Mouse (Mus musculus) embryo, embryonic 9.5 days (tissue): ENCODE data around the gene Dcxr.
"Not testable (repeated sequence)": the region's sequence is repeated elsewhere in the genome, so short reads cannot be mapped to it uniquely, and the experiment has no call there.

ENCODE experiments used
- DNase-seq: peaks from one replicate; pipeline ENCODE4 v3.0.0-alpha.2; 2017; ENCODE audit errors: extremely low spot score

The Dcxr gene

GRCm38 (mm10) chr11:120707969-120708368, 19.1 kb downstream of the Dcxr start:
- no peak for DNase-seq

DNA sequence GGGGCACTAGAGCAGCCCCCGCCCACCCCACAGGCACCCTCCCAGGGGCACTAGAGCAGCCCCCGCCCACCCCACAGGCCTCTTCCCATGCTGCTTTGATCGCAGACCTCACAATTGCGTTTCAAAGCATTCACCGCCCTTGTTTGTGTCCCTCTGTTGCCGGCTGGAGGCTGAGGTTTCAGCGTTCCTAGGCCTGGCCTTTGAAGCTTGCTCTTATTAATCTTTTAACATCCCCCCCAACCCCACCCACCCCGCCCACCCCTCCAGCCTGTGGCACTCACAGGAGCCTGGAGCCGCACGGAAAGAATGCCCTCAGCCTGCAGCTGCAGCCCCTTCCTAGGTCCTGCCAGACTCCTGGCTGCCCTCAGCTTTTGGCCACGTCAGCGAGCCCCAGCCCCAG, 19.9 kb downstream of the Dcxr start:
- DNase-seq: peak; percentile 61

- no peak for DNase-seq
Measured at GRCm38 (mm10) chr11:120706120-120706519, 21.0 kb downstream of the Dcxr start.

- DNase-seq: peak; percentile 48
Measured at GRCm38 (mm10) chr11:120704486-120705325, 22.4 kb downstream of the Dcxr start.

- DNase-seq: no peak
Measured at GRCm38 (mm10) chr11:120703696-120704454, 23.2 kb downstream of the Dcxr start.

DNA sequence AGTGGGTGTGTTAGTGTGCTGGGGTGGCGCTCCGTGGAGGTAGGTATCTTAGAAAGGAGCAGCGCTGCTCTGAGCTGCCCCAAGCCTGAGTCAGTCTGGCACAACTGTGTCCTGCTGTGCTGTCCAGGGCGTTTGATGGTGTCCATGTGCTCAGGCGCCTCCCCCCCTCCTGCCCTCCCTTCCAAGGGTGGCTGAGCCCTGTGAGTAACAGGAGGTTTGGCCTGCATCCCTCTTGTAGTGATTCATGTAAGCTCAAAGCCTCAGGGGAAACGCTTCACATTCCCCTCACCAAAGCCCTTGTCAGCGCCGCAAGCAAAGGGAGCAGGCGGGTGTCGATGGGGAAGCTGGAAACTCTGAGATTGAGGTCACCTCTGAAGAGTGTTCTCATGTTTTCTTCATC, 29.3 kb downstream of the Dcxr start:
- no peak for DNase-seq

DNA sequence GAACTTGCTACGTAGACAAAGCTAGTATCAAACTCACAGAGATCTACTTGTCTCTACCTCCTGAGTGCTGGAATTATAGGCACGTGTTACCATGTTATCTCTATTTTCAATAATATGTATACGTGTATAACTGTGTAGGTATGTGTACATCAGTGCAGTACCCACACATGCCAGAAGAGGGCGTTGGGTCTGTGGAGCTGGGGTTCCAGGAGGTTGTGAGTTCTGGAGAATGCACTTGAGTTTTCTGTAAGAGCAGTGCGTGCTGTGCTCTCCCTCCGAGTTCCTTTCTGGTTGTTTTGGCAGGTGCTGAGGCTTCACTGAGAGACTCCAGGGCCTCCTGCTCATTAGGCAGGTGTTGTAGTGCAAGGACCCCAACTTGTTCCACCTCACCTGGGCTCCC, 30.5 kb downstream of the Dcxr start:
- no peak for DNase-seq

- DNase-seq: no peak
Measured at GRCm38 (mm10) chr11:120695641-120696040, 31.4 kb downstream of the Dcxr start.

DNA sequence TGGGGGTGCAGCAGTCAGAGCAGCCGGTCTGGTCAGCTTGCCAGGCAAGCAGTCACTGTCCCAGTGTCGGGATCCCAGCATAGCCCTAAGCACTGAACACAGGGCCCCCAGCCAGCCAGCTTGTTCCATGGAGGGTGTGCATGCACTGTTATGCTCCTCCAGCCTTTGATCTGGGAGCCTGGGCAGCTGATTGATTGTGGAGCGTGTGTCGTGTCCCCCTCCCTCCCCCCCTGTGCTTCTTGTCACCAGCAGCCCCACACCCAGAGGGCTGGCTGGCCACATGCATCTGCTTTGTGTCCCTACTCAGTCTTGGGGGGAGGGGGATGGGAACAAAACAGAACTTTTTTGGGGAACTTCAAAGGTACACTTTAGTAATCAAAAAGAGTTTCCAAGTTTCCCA, 31.9 kb downstream of the Dcxr start:
- peak; percentile 73 for DNase-seq

GRCm38 (mm10) chr11:120693461-120693860, 33.6 kb downstream of the Dcxr start:
- DNase-seq: no peak

GRCm38 (mm10) chr11:120692471-120693011, 34.5 kb downstream of the Dcxr start:
- DNase-seq: no peak

GRCm38 (mm10) chr11:120689365-120689764, 37.7 kb downstream of the Dcxr start:
- no peak for DNase-seq

DNA sequence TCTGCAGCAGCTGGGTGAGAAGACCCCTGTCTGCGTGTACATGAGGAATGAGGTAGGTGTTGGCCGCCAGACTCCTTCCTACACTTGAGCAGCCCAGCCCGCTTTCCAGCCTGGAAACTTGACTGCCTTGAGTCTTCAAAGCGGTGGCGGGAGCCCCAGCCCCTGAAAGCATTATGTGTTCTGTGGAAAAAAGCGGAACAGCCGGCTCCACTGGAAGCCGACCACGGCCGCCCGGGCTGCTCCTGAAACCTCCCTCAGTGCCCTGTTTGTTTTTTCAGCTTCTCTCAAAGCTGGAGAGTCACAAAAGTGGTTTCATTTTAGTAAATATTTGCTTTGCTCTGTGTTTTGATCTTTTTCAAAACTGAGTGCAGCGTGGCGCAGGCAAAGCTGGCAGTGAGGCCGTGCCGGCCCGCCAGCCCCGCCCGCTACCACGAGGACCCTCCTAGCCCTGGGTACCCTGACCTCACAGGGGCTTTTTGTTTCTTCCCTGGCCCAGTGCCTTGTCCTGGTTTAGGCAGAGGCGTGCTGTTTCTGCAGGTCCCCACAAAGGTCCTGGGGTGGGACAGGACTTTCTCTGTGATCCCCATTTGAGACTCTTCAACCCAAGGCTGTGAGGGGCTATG, 40.3 kb downstream of the Dcxr start:
- DNase-seq: no peak

DNA sequence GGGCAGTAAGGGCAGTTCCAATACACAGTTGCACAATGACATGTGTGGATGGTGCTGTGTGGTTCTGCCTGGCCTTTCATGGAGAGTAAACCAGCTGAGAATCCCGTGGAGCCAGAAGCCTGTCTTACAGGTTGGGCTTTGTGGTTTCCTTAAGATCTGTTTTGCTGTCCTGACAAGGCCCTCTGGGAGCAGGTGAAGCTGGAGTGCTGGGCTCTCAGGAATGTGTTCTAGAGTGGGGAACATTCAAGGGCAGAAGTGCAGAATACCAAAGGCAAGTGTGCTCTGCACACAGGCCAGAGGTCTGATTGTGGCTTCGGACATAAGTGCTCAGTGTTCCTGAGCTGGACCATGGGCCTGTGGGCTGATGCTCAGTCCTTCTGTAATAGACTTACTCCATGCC, 42.4 kb downstream of the Dcxr start:
- no peak for DNase-seq

DNA sequence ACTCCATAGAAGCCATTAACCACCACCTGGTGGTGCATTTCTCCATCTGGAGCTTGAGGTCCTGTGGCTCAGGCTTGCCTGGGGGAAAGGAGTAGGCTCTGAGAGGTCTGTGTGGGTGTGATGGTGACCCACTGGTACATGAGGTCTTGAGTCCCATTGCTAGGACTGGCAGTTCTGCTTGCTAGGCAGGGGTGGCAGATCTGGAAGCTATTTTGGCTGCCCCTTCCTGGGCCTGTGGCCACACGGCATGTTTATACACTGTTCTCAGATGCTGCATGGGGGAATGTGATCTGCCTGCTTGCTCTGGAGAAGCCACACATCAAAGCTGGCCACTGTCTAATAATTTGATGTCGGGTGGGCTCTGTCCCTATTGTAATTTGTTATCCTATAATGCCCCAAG, 43.0 kb downstream of the Dcxr start:
- no peak for DNase-seq

DNA sequence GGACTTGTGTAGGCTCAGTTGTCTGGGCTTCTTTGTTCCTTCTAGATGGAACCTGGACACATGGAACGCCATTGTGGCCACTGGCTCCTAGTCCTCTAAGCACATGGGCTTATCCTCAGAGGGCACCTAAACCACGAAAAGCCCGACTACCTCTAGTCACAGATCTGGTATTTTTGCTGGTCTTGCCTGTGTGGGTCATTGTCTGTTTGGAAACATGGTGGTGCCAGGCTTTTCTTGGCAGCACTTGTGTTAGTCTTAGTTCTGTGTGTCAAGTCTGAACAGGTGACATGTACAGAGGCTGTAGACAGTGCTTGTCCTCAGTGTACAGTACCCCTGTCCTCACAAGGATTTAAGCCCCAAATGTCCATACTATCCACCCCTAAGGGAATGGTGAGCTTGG, 43.5 kb downstream of the Dcxr start:
- no peak for DNase-seq

GRCm38 (mm10) chr11:120682683-120683082, 44.4 kb downstream of the Dcxr start:
- DNase-seq: no peak

GRCm38 (mm10) chr11:120679909-120680308, 47.2 kb downstream of the Dcxr start:
- DNase-seq: no peak

- DNase-seq: no peak
Measured at GRCm38 (mm10) chr11:120676951-120677350, 50.1 kb downstream of the Dcxr start.

- not testable (repeated sequence) for DNase-seq
Measured at GRCm38 (mm10) chr11:120675875-120676274, 51.2 kb downstream of the Dcxr start.
